Mouse (Mus musculus): ENCODE results near the gene Fxyd1.

DNA sequence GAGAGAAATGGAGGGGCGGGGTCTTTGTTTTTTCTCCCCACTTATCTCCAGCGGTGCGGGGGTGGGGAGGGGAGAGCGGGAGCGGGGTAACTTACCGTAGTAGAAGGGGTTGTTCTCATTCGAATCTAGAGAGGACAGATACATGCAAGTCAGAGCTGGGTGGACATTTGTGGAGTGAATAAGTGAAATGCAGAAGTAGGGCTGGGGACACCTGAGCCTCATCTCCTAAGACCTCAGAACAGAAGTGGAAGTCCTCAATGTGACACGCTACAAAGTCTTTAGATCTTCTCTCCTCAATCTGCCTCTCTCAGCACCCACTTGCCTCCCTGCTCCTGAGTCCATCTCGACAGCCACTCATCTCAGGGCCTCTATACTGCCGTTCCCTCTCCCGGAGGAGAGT lies 21.7 kb downstream of the Fxyd1 start:
- TF ChIP-seq POLR2A (IDR thresholded peaks at IDR 0.05; ENCODE audit: borderline replicate concordance, extremely low read depth, insufficient read depth, insufficient read length, poor library complexity, severe bottlenecking) (no peak), CTCF (IDR thresholded peaks at IDR 0.05; ENCODE audit: borderline replicate concordance, extremely low read depth, insufficient read depth, insufficient read length) (no peak)

Data from brain, embryonic 14.5 days (tissue).